Mouse (Mus musculus): ENCODE data around the gene Etv6. TPM values are rescaled to one million over a fixed set of nuclear protein-coding genes. Genes with fewer than 3 reads are reported as not detected.

Gene Etv6
- polyA plus RNA-seq, 1 experiment from 2014 or later: 20.0 TPM

GRCm38 (mm10) chr6:134182301-134182948 is 146.9 kb downstream of the Etv6 start:
- no peak overlapping the region for H3K4me2 ChIP-seq (ENCODE audit: low read depth, severe bottlenecking)
- WGBS: 81% methylated on average over 17 of the region's 17 CpGs
- H3K27me3 ChIP-seq (ENCODE audit: control insufficient read depth, insufficient read depth, low read length): no peaks in the 10 kb centered on the region
- ATAC-seq (ENCODE audit: insufficient number of reproducible peaks, low FRiP score, low TSS enrichment, low read depth) (no peak), DNase-seq (ENCODE audit: low spot score) (no peak)
- H3K27ac ChIP-seq (replicated peaks; ENCODE audit: low read depth, low read length): no peak overlapping the region
- H3K9me3 ChIP-seq (ENCODE audit: control insufficient read depth, low read length): no peaks in the 10 kb centered on the region
- no peaks in the 10 kb centered on the region for H3K4me1 ChIP-seq (ENCODE audit: control insufficient read depth, insufficient read depth, low read length)
- H3K36me3 ChIP-seq (ENCODE audit: control insufficient read depth, insufficient read depth, low read length): no peaks in the 10 kb centered on the region
- no peak overlapping the region for H3K4me3 ChIP-seq (ENCODE audit: low read depth, low read length)
- no peak overlapping the region for H3K9ac ChIP-seq (ENCODE audit: low read length)

GRCm38 (mm10) chr6:134183592-134184342 is 148.3 kb downstream of the Etv6 start:
- Histone ChIP-seq H3K27me3 (ENCODE audit: control insufficient read depth, insufficient read depth, low read length) (no peaks in the 10 kb centered on the region), H3K4me1 (ENCODE audit: control insufficient read depth, insufficient read depth, low read length) (peaks cover 3% of the 10 kb centered on the region; the same call in 1 of the 2 replicates), H3K9ac (ENCODE audit: low read length) (no peak overlapping the region), H3K4me2 (ENCODE audit: low read depth, severe bottlenecking) (no peak overlapping the region), H3K9me3 (ENCODE audit: control insufficient read depth, low read length) (no peaks in the 10 kb centered on the region), H3K4me3 (ENCODE audit: low read depth, low read length) (no peak overlapping the region), H3K27ac (replicated peaks; ENCODE audit: low read depth, low read length) (no peak overlapping the region), H3K36me3 (ENCODE audit: control insufficient read depth, insufficient read depth, low read length) (no peaks in the 10 kb centered on the region)
- WGBS: 85% methylated on average over 11 of the region's 11 CpGs
- ATAC-seq (ENCODE audit: insufficient number of reproducible peaks, low FRiP score, low TSS enrichment, low read depth) (no peak), DNase-seq (ENCODE audit: low spot score) (no peak)

DNA sequence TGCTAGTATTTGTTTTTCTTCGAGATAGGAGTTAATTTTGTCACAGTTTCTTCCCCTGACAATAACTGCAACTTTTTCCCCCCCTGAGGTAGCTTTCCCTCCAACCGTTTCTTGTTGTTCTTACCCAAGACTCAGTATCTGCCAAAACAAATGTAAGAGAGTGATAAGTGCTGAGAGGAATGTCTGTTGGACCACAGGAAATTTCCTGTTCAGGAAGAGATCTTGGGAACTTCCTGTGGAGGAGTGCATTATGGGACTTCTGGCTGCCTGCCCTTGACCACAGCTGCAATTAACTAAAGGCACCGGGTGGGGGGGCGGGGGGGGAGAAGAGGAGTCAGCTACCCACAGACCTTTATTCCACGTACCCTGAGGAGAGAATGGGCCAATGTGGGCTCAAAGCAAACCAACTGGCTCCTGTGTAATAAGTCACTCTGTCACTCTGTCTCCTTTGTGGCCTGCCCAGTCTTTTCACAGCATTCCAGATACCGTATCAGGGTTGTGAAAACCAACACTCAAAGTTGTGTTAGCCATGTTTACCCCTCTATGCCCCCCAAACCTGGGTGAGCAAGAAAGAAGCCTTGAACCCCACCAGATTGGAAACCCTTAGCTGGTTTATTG is 150.9 kb downstream of the Etv6 start:
- Histone ChIP-seq H3K27me3 (ENCODE audit: control insufficient read depth, insufficient read depth, low read length) (no peaks in the 10 kb centered on the region), H3K9me3 (ENCODE audit: control insufficient read depth, low read length) (no peaks in the 10 kb centered on the region), H3K36me3 (ENCODE audit: control insufficient read depth, insufficient read depth, low read length) (no peaks in the 10 kb centered on the region), H3K9ac (ENCODE audit: low read length) (no peak overlapping the region), H3K27ac (replicated peaks; ENCODE audit: low read depth, low read length) (no peak overlapping the region), H3K4me2 (ENCODE audit: low read depth, severe bottlenecking) (no peak overlapping the region), H3K4me1 (ENCODE audit: control insufficient read depth, insufficient read depth, low read length) (peaks cover 3% of the 10 kb centered on the region; the same call in 1 of the 2 replicates), H3K4me3 (ENCODE audit: low read depth, low read length) (no peak overlapping the region)
- 61% methylated on average over 6 of the region's 6 CpGs for WGBS
- DNase-seq (ENCODE audit: low spot score) (no peak), ATAC-seq (ENCODE audit: insufficient number of reproducible peaks, low FRiP score, low TSS enrichment, low read depth) (no peak)

GRCm38 (mm10) chr6:134188719-134189118 is 153.2 kb downstream of the Etv6 start:
- DNase-seq (ENCODE audit: low spot score): no peak
- peaks cover 3% of the 10 kb centered on the region; the same call in 1 of the 2 replicates for H3K4me1 ChIP-seq (ENCODE audit: control insufficient read depth, insufficient read depth, low read length)
- ATAC-seq (ENCODE audit: insufficient number of reproducible peaks, low FRiP score, low TSS enrichment, low read depth): no peak

GRCm38 (mm10) chr6:134189174-134189573 is 153.7 kb downstream of the Etv6 start:
- Histone ChIP-seq H3K27me3 (ENCODE audit: control insufficient read depth, insufficient read depth, low read length) (no peaks in the 10 kb centered on the region), H3K27ac (replicated peaks; ENCODE audit: low read depth, low read length) (no peak overlapping the region), H3K4me3 (ENCODE audit: low read depth, low read length) (no peak overlapping the region), H3K4me2 (ENCODE audit: low read depth, severe bottlenecking) (no peak overlapping the region), H3K4me1 (ENCODE audit: control insufficient read depth, insufficient read depth, low read length) (peaks cover 3% of the 10 kb centered on the region; the same call in 1 of the 2 replicates), H3K9ac (ENCODE audit: low read length) (no peak overlapping the region), H3K9me3 (ENCODE audit: control insufficient read depth, low read length) (no peaks in the 10 kb centered on the region), H3K36me3 (ENCODE audit: control insufficient read depth, insufficient read depth, low read length) (no peaks in the 10 kb centered on the region)
- no peak for DNase-seq (ENCODE audit: low spot score)
- peak; percentile 20; the same call in 1 of the 2 replicates for ATAC-seq (ENCODE audit: insufficient number of reproducible peaks, low FRiP score, low TSS enrichment, low read depth)
- WGBS: 42% methylated on average over 5 of the region's 5 CpGs

More at GRCm38 (mm10) chr6:134188719-134189118, 153.2 kb downstream of the Etv6 start:
- H3K9ac ChIP-seq (ENCODE audit: low read length): no peak overlapping the region
- WGBS: 49% methylated on average over 3 of the region's 3 CpGs
- H3K27me3 ChIP-seq (ENCODE audit: control insufficient read depth, insufficient read depth, low read length): no peaks in the 10 kb centered on the region
- no peaks in the 10 kb centered on the region for H3K9me3 ChIP-seq (ENCODE audit: control insufficient read depth, low read length)
- H3K36me3 ChIP-seq (ENCODE audit: control insufficient read depth, insufficient read depth, low read length): no peaks in the 10 kb centered on the region
- H3K4me3 ChIP-seq (ENCODE audit: low read depth, low read length): no peak overlapping the region
- H3K4me2 ChIP-seq (ENCODE audit: low read depth, severe bottlenecking): no peak overlapping the region
- no peak overlapping the region for H3K27ac ChIP-seq (replicated peaks; ENCODE audit: low read depth, low read length)

DNA sequence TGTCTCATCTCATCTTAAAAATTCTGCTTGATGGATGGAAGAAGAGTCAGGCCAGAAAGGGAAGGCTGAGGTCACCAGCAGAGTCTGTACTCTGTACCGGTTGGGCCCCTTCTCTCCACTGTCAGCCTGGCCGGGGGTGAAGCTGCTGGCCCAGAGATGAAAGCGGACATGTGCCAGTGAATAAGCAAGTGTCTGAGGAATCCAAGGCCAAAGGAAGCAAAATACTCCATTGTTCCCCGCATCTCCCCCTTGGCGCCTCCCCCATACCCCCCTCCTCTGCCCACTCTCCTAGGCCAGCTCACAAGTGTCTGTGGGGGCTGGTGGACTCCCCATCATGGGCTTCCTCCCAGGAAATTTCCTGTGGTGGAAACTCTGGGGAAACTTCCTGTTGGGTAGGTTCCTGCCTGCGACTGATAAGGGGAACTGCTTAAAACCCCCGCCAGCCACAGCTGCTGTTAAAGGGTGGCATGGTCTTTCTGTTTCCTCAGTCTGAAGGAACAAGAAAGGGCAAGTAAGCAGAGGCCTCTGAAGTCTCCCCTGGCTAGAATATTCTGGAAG is 154.2 kb downstream of the Etv6 start:
- Histone ChIP-seq H3K27ac (replicated peaks; ENCODE audit: low read depth, low read length) (no peak overlapping the region), H3K9ac (ENCODE audit: low read length) (no peak overlapping the region), H3K4me3 (ENCODE audit: low read depth, low read length) (no peak overlapping the region), H3K9me3 (ENCODE audit: control insufficient read depth, low read length) (no peaks in the 10 kb centered on the region), H3K36me3 (ENCODE audit: control insufficient read depth, insufficient read depth, low read length) (no peaks in the 10 kb centered on the region), H3K27me3 (ENCODE audit: control insufficient read depth, insufficient read depth, low read length) (no peaks in the 10 kb centered on the region), H3K4me1 (ENCODE audit: control insufficient read depth, insufficient read depth, low read length) (peaks cover 3% of the 10 kb centered on the region; the same call in 1 of the 2 replicates), H3K4me2 (ENCODE audit: low read depth, severe bottlenecking) (no peak overlapping the region)
- DNase-seq (ENCODE audit: low spot score) (no peak), ATAC-seq (ENCODE audit: insufficient number of reproducible peaks, low FRiP score, low TSS enrichment, low read depth) (peak; percentile 56; the same call in 1 of the 2 replicates)
- WGBS: 56% methylated on average over 7 of the region's 7 CpGs

DNA sequence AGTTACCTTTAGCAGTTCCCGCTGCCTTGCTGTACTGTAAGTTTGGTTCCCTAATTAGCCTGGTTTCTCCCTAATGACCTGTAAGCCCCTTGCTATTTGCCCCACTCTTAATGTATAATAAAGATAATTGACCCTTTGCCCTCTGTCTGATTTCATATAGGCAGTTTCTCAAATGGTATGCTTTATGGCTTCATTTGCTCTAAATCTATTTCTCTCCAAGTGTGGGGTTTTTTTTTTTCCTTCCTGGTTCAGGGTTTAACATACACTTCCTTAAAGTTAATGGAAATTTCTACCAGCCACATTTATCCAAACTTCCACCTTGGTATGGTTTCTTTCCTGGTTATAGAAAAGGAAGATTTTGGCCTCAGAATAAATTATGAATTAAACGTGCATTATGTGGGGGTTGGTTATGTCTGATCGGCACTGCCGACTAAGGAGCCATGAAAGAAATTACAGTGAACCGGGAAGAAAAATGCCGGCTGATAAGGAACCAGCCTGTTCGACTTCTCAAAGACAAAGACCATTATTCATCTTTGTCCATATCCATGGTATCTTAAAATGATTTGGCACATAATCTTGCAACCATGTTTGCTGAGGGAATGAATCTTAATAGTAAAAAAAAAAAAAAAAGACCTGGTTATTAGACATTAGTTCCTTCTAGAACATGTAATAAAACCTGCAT is 155.2 kb downstream of the Etv6 start:
- DNase-seq (ENCODE audit: low spot score) (no peak), ATAC-seq (ENCODE audit: insufficient number of reproducible peaks, low FRiP score, low TSS enrichment, low read depth) (no peak)
- H3K27me3 ChIP-seq (ENCODE audit: control insufficient read depth, insufficient read depth, low read length): no peaks in the 10 kb centered on the region
- WGBS: 85% methylated on average over 7 of the region's 7 CpGs
- H3K4me1 ChIP-seq (ENCODE audit: control insufficient read depth, insufficient read depth, low read length): peaks cover 3% of the 10 kb centered on the region; the same call in 1 of the 2 replicates
- no peak overlapping the region for H3K4me2 ChIP-seq (ENCODE audit: low read depth, severe bottlenecking)
- no peaks in the 10 kb centered on the region for H3K36me3 ChIP-seq (ENCODE audit: control insufficient read depth, insufficient read depth, low read length)
- no peak overlapping the region for H3K9ac ChIP-seq (ENCODE audit: low read length)
- H3K27ac ChIP-seq (replicated peaks; ENCODE audit: low read depth, low read length): no peak overlapping the region
- no peak overlapping the region for H3K4me3 ChIP-seq (ENCODE audit: low read depth, low read length)
- H3K9me3 ChIP-seq (ENCODE audit: control insufficient read depth, low read length): no peaks in the 10 kb centered on the region

DNA sequence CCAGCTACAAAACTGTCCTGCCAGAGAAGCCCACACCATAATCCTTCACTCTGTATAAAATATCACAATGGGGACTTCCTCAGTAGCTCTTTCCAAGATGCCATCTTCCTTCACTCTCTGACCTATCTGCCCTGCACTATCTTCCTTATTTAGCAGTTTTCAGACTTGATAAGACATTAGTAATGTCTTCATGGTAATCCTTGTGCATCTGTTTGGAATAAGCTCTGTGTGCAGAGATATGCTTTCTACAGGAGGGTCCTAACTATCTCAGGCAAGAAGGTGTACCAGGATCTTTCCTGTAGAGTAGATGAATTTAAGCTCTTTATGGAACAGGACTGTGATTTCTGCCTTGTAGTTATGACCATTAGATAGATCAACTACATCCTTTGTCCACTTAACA is 157.2 kb downstream of the Etv6 start:
- H3K9me3 ChIP-seq (ENCODE audit: control insufficient read depth, low read length): no peaks in the 10 kb centered on the region
- ATAC-seq (ENCODE audit: insufficient number of reproducible peaks, low FRiP score, low TSS enrichment, low read depth): no peak

More for the DNA sequence above, 157.2 kb downstream of the Etv6 start:
- Histone ChIP-seq H3K9ac (ENCODE audit: low read length) (no peak overlapping the region), H3K4me3 (ENCODE audit: low read depth, low read length) (no peak overlapping the region), H3K27ac (replicated peaks; ENCODE audit: low read depth, low read length) (no peak overlapping the region), H3K4me1 (ENCODE audit: control insufficient read depth, insufficient read depth, low read length) (peaks cover 3% of the 10 kb centered on the region; the same call in 1 of the 2 replicates), H3K36me3 (ENCODE audit: control insufficient read depth, insufficient read depth, low read length) (no peaks in the 10 kb centered on the region), H3K27me3 (ENCODE audit: control insufficient read depth, insufficient read depth, low read length) (no peaks in the 10 kb centered on the region), H3K4me2 (ENCODE audit: low read depth, severe bottlenecking) (no peak overlapping the region)
- no peak for DNase-seq (ENCODE audit: low spot score)
